Mouse (Mus musculus) 3134 (cell line): Measurements from ENCODE around the gene H2afy.
A peak's percentile ranks its signal among the peaks of the same experiment; 100 is the strongest.

Experiments
- DNase-seq: peaks from one replicate; pipeline ENCODE4 v3.0.0-alpha.2; 2011; ENCODE audit warnings: low spot score; ENCODE audit not compliant: insufficient read length; ENCODE audit errors: extremely low read depth

The H2afy gene

GRCm38 (mm10) chr13:56151404-56152226 is 15.5 kb upstream of the H2afy start:
- no peak for DNase-seq

GRCm38 (mm10) chr13:56145523-56145922 is 9.4 kb upstream of the H2afy start:
- DNase-seq = no peak

- DNase-seq = no peak
Measured at GRCm38 (mm10) chr13:56144021-56144420, 7.9 kb upstream of the H2afy start.

- DNase-seq = no peak
Measured at GRCm38 (mm10) chr13:56143151-56143513, 7.0 kb upstream of the H2afy start.

GRCm38 (mm10) chr13:56142382-56143150 is 6.4 kb upstream of the H2afy start:
- DNase-seq = no peak

- no peak for DNase-seq
Measured at GRCm38 (mm10) chr13:56139167-56139751, 3.1 kb upstream of the H2afy start.

- DNase-seq = peak; percentile 81
Measured at GRCm38 (mm10) chr13:56135231-56136052, 719 bp downstream of the H2afy start.

GRCm38 (mm10) chr13:56134631-56135181 is 1.5 kb downstream of the H2afy start:
- peak; percentile 63 for DNase-seq

GRCm38 (mm10) chr13:56134031-56134430 is 2.1 kb downstream of the H2afy start:
- DNase-seq = no peak

- no peak for DNase-seq
Measured at GRCm38 (mm10) chr13:56132941-56133340, 3.2 kb downstream of the H2afy start.

- DNase-seq = no peak
Measured at GRCm38 (mm10) chr13:56132326-56132936, 3.7 kb downstream of the H2afy start.

- no peak for DNase-seq
Measured at GRCm38 (mm10) chr13:56130544-56130943, 5.6 kb downstream of the H2afy start.

GRCm38 (mm10) chr13:56129578-56129977 is 6.6 kb downstream of the H2afy start:
- DNase-seq = no peak

- no peak for DNase-seq
Measured at GRCm38 (mm10) chr13:56129014-56129413, 7.1 kb downstream of the H2afy start.

GRCm38 (mm10) chr13:56125632-56126031 is 10.5 kb downstream of the H2afy start:
- no peak for DNase-seq

GRCm38 (mm10) chr13:56123075-56123474 is 13.1 kb downstream of the H2afy start:
- DNase-seq = no peak

- no peak for DNase-seq
Measured at GRCm38 (mm10) chr13:56117991-56118765, 18.0 kb downstream of the H2afy start.

GRCm38 (mm10) chr13:56115906-56116305 is 20.3 kb downstream of the H2afy start:
- DNase-seq = no peak

GRCm38 (mm10) chr13:56115386-56115785 is 20.8 kb downstream of the H2afy start:
- no peak for DNase-seq
